Mouse (Mus musculus): ENCODE results near the gene Gm21970.

DNA sequence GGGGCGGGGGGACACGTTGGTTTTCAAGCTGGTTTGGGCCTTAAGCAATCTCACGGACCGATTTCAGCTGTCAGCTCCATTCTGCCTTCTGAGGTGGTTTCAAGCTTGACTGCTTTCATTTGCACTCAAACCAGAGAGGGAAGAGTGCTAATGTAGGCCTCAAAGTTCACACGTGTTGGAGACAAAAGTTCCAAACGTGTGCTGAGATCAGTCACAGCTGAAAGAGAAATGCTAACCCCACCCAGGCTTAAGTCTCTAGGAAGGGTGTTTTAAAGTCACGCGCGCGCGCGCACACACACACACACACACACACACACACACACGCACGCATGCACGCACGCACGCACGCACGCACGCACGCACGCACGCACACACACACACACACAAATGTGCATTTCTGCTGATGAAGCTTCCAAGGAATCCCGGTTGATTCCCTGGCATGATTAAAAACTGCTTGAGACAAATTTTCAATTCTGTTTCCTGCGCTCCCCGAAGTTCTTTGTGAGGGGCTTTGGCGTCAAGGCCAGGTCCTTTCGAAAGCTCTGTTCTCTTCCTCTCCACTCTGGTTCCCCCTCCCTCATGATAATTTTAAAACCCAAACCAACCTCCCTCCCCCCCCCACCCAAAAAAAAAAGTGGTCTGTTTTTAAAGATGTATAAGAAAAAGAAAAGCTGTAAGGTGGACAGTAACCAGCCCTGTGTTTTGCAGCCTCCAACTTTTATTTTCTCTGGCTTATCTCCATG is 42.8 kb upstream of the Gm21970 start:
- TF ChIP-seq CTCF (IDR thresholded peaks at IDR 0.05; ENCODE audit: borderline replicate concordance, insufficient read depth, low read length), result no peak
- TF ChIP-seq POLR2A (IDR thresholded peaks at IDR 0.05; ENCODE audit: low read depth, low read length), result no peak
